Mouse (Mus musculus) limb, embryonic 14.5 days (tissue): ENCODE data around the gene Nol3. TPM values are rescaled to one million over a fixed set of nuclear protein-coding genes. Genes with fewer than 3 reads are reported as not detected.

Experiments
- ATAC-seq: fragments of 200-750 bp; cut with Nextera tagmentation; 2 replicates; pipeline ENCODE4 v1.8.0; 2017; ENCODE audit warnings: low read depth, moderate number of reproducible peaks, moderate TSS enrichment; ENCODE audit not compliant: low FRiP score
- DNase-seq: peaks from one replicate; pipeline ENCODE4 v3.0.0-alpha.2; 2015; ENCODE audit warnings: low spot score
- H3K27ac ChIP-seq: fragments of 300-500 bp; sonication (generic); replicated peaks from 2 replicates; pipeline ENCODE4 v1.5.1; 2014; ENCODE audit warnings: low read depth, mild to moderate bottlenecking, low read length, moderate library complexity, mixed read lengths
- H3K27me3 ChIP-seq: fragments of 300-500 bp; sonication (generic); 2 replicates; pipeline ENCODE4 v1.6.1; 2014; ENCODE audit warnings: low read length, mixed read lengths; ENCODE audit not compliant: control insufficient read depth, insufficient read depth
- H3K36me3 ChIP-seq: fragments of 300-500 bp; sonication (generic); 2 replicates; pipeline ENCODE4 v1.6.1; 2014; ENCODE audit warnings: mild to moderate bottlenecking, low read length, moderate library complexity, mixed read lengths; ENCODE audit not compliant: control insufficient read depth, insufficient read depth
- H3K4me1 ChIP-seq: fragments of 300-500 bp; sonication (generic); 2 replicates; pipeline ENCODE4 v1.6.1; 2014; ENCODE audit warnings: antibody characterized with exemption, low read length, mixed read lengths; ENCODE audit not compliant: control insufficient read depth, insufficient read depth
- H3K4me2 ChIP-seq: fragments of 300-500 bp; sonication (generic); replicated peaks from 2 replicates; pipeline ENCODE4 v1.6.1; 2014; ENCODE audit warnings: low read depth, mild to moderate bottlenecking, low read length, moderate library complexity; ENCODE audit not compliant: severe bottlenecking
- H3K4me3 ChIP-seq: fragments of 300-500 bp; sonication (generic); replicated peaks from 2 replicates; pipeline ENCODE4 v1.5.1; 2014; ENCODE audit warnings: low read length
- H3K9ac ChIP-seq: fragments of 300-500 bp; sonication (generic); 2 replicates; pipeline ENCODE4 v1.6.1; 2014; ENCODE audit warnings: mild to moderate bottlenecking, low read depth, low read length, moderate library complexity; ENCODE audit not compliant: severe bottlenecking
- H3K9me3 ChIP-seq: fragments of 300-500 bp; sonication (generic); 2 replicates; pipeline ENCODE4 v1.6.1; 2016; ENCODE audit warnings: low read length; ENCODE audit not compliant: control insufficient read depth
- POLR2A ChIP-seq: fragments of 200-500 bp; IDR thresholded peaks from 2 replicates; pipeline ENCODE4 v1.8.0; 2012; ENCODE audit warnings: inconsistent platforms, mild to moderate bottlenecking, moderate library complexity, borderline replicate concordance; ENCODE audit not compliant: insufficient read depth, insufficient read length; ENCODE audit errors: extremely low read depth
- WGBS: fragments of 180-500 bp; shearing (Covaris S2); extraction: QIAGEN DNeasy Blood & Tissue Kit; methylation state at CpG from one replicate; pipeline ENCODE4 v1.1.7; 2014; 5-methylcytosine and 5-hydroxymethylcytosine counted together
- polyA plus RNA-seq, 2 experiments: library from polyadenylated mRNA; depleted of rRNA in 1 of 2; stranded (reverse) in 1 of 2; unstranded in 1 of 2; fragments of >200 nt; fragmentation: Nextera tagmentation in 1 of 2; extraction: Ambion mirVana in 1 of 2; gene quantifications; 2 replicates each; pipeline versions ENCODE4 v1.2.1 to v1.2.3; 2012 to 2014

The Nol3 gene
- polyA plus RNA-seq, 2 experiments = 2.3 to 3.3 TPM

- no peak for ATAC-seq
- Histone ChIP-seq H3K27ac (no peak overlapping the region), H3K9ac (no peak overlapping the region), H3K4me3 (no peak overlapping the region), H3K4me2 (no peak overlapping the region), H3K4me1 (peaks cover 24% of the 10 kb centered on the region), H3K36me3 (no peaks in the 10 kb centered on the region), H3K27me3 (peaks cover 12% of the 10 kb centered on the region), H3K9me3 (no peaks in the 10 kb centered on the region)
- no peak for TF ChIP-seq POLR2A
- DNase-seq = no peak
- WGBS = 81% methylated on average over 5 of the region's 7 CpGs
Measured at GRCm38 (mm10) chr8:105292471-105292870, 16.5 kb downstream of the Nol3 start.

GRCm38 (mm10) chr8:105293405-105293804 is 17.5 kb downstream of the Nol3 start:
- Histone ChIP-seq H3K4me3 (no peak overlapping the region), H3K36me3 (no peaks in the 10 kb centered on the region), H3K27me3 (peaks cover 12% of the 10 kb centered on the region), H3K4me1 (peaks cover 26% of the 10 kb centered on the region), H3K27ac (no peak overlapping the region), H3K9me3 (no peaks in the 10 kb centered on the region), H3K9ac (no peak overlapping the region), H3K4me2 (no peak overlapping the region)
- no peak for TF ChIP-seq POLR2A
- no peak for ATAC-seq
- WGBS = 65% methylated on average over 11 of the region's 19 CpGs
- no peak for DNase-seq

- ATAC-seq (no peak), DNase-seq (no peak)
- peaks cover 26% of the 10 kb centered on the region for H3K4me1 ChIP-seq
- no peak for TF ChIP-seq POLR2A
- H3K27me3 ChIP-seq = peaks cover 11% of the 10 kb centered on the region
- H3K27ac ChIP-seq = no peak overlapping the region
- WGBS = 70% methylated on average over 9 of the region's 9 CpGs
- no peak overlapping the region for H3K4me2 ChIP-seq
- no peak overlapping the region for H3K4me3 ChIP-seq
- no peak overlapping the region for H3K9ac ChIP-seq
- peaks cover 9% of the 10 kb centered on the region for H3K36me3 ChIP-seq
- H3K9me3 ChIP-seq = no peaks in the 10 kb centered on the region
Measured at GRCm38 (mm10) chr8:105294776-105295175, 18.8 kb downstream of the Nol3 start.

GRCm38 (mm10) chr8:105295256-105295655 is 19.3 kb downstream of the Nol3 start:
- DNase-seq = no peak
- Histone ChIP-seq H3K4me3 (no peak overlapping the region), H3K4me1 (peaks cover 21% of the 10 kb centered on the region), H3K9ac (no peak overlapping the region), H3K36me3 (peaks cover 14% of the 10 kb centered on the region), H3K4me2 (no peak overlapping the region), H3K9me3 (no peaks in the 10 kb centered on the region), H3K27ac (no peak overlapping the region), H3K27me3 (peaks cover 6% of the 10 kb centered on the region)
- WGBS = 62% methylated on average over 11 of the region's 11 CpGs
- no peak for TF ChIP-seq POLR2A
- ATAC-seq = no peak

GRCm38 (mm10) chr8:105295895-105296573 is 20.1 kb downstream of the Nol3 start, which contains the start of gene Exoc3l:
Exoc3l (minus strand) TSS chr8:105296101.
- Histone ChIP-seq H3K9ac (0 out of 2 replicates have a peak within 1 kb of the TSS, but pooled peaks have one; percentile 83), H3K4me1 (peaks cover 15% of the 10 kb centered on the region), H3K9me3 (no peaks in the 10 kb centered on the region), H3K27ac (no peak within 1 kb of the TSS), H3K36me3 (peaks cover 21% of the 10 kb centered on the region), H3K27me3 (no peaks in the 10 kb centered on the region), H3K4me2 (peak within 1 kb of the TSS; percentile 91), H3K4me3 (peak within 1 kb of the TSS; percentile 91)
- DNase-seq = no peak
- TF ChIP-seq POLR2A = no peak
- WGBS = 61% methylated on average over 11 of the region's 11 CpGs
- no peak for ATAC-seq
